Mouse (Mus musculus) layer of hippocampus, adult 11-12 months (tissue): Measurements from ENCODE around the gene Cyth1.

Experiments
- DNase-seq: peaks from one replicate; pipeline ENCODE4 v3.0.0; 2022; ENCODE audit warnings: low spot score

Cyth1 gene

DNA sequence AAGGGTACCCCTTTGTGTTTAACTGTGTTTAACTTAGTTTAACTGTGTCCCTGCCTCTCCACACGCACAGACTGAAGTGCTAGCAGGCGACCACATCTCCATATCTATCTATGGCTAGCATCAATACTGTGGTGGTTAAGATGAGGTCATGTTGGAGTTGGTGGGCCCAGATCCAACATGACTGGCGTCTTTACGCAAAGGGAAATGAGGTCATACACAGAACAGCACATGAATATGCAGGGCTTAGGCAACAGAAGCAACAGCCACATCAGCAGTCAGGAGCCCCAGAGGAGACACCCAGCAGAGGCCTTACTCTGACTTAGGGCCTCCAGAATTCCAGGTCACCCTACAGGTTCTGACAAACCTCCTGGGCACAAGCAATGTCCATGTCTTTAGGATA, 95.4 kb downstream of the Cyth1 start:
- DNase-seq: no peak

DNA sequence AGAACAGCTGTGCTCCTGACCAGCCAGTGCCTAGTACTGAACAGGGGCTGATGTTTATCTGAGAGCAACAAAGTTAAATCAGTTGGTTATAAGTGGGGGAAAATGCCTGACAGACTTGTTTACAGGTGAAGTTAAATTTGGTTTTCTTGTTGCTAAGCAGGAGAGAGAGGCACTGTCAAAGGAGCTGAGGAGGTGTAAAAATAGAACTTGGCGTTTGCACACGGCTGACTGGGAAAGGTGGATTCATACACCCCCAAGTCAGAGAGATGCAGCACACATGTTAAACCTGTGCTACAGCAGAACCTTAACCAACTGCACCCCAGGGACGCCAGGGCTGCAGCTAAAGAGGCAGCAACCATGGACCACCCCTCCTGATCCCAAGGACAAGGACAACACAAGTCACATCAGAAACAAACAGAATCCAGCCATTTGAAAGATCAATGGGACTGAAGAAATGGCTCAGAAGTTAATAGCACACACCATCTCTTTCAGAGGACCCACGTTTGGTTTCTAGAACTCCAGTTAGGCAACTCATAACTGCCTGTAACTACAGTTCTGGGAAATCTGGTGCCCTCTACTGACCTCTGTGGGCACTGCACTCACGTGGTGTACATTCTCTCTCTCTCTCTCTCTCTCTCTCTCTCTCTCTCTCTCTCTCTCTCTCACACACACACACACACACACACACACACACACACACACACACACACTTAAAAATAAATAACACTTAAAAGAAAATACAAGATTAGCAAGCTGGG, 96.8 kb downstream of the Cyth1 start:
- DNase-seq: no peak

DNA sequence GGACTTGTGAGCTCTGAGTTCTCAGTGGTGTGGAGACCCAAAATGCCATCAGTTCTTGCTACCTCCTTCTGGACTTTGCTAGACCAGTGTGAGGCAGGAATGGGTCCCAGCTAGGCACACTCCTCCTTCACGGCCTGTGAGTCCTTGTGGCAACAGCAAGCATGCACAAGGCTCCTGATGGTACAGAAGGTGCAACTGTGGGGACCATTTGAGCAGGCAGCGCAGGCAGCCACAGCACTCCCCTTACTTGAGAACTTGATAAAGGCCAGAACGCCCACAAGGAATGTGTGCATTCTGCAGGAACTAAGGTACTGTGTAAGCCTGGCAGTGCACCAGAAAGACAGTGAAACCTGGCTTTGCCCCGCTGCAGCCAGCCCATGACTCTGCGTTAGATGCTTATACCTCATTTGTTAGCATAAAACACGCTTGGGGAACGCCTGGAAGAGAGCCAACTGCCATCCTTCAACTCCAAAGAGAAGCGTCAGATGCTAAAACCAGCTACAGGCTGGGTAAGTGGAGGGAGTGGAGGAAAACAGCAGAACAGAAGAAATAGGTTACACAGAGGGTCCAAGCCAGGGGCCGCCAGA, 98.2 kb downstream of the Cyth1 start:
- peak; percentile 69 for DNase-seq

DNA sequence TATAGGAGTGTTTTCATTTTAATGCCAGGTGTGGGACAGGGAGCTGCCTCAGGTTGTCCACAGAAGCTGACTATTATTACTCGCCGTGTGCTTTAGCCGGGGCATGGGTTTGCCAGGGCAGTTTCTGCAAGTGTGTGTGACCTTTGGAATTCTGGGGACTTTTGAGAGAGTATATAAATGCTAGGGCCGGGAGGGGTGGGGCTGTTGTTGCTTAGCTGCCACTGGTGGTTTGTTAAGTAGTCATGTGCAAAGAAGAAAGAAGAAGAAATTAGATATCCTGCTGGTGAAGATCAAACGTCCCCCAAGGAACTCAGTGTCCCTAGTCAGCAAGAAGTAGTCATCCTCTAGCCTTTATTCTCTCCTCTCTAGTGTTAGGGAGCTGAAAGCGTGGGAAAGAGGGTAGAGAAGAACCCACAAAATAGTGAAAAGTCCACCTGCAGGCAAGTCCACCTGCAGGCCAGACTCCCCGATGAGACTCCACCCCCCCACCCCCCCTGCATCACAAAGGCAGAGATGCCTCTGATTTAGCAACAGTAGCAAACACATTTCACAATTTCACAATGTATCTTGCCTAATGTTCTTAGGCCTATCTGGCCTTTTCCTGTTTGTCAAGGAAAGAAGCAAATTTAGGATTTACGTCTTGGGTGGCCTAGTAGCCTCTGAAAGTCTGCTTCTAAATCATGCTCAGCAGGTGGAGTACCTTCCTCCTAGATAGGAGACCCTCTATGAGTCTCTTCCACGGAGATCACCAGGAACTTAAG, 100.3 kb downstream of the Cyth1 start:
- no peak for DNase-seq

DNA sequence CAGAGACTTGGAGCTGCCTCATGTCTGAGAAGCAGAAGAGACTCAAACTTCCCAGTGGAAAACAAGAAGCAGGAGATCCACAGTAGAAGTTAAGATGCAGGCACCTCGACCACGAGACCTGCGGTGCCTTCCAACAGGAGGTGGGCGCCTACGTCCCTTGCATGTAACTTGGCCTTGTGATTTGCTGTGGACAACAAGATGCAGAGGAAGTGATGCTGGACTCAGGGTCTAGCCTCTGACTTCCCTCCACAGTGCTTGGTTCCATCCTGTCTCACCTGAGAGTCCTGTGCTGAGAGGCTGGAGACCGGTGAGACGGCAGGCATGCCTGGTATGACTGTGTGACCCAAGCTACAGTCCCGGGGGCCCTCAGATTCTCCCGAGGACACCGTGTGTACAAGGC, 101.9 kb downstream of the Cyth1 start:
- no peak for DNase-seq

DNA sequence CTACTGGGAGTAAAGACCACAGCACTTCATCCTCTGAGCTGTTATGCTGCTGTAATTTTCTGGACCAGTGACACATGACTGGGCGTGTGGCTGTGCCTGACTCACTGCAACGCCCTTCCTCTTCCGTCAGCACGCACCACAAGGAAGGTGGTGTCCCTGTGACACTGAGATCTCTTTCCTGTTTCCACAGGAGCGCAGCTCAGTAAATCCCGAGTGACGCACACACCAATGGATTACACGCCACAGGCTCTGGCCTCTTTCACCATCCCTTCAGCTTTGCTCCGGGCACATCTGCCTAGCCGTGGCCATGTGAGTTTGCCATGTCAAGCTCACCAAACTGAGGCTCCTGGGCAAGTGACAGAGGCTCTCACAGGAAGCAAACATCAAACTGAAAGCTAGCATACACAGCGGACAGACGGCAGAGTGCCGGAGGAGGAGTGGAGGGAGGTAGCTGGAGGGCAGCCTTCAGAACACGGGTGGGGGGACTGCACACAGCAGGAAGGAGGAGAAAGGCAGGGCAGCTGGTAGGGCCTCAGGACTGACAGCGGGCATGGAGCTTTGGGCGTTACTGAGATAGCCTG, 102.5 kb downstream of the Cyth1 start:
- no peak for DNase-seq

DNA sequence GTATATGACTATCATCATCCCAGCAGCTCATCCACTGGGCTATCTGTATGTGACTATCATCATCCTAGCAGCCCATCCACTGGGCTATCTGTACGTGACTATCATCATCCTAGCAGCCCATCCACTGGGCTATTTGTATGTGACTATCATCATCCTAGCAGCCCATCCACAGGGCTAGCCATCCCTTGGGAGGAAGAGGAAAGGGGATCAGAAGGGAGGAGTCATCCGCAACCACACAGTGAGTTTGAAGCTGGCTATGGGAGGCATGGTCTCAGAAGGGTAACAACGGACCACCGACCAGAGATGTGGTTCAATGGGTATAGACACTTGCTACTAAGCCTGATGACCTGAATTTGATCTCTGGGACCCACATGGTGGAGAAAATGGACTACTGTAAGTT, 103.3 kb downstream of the Cyth1 start:
- no peak for DNase-seq

DNA sequence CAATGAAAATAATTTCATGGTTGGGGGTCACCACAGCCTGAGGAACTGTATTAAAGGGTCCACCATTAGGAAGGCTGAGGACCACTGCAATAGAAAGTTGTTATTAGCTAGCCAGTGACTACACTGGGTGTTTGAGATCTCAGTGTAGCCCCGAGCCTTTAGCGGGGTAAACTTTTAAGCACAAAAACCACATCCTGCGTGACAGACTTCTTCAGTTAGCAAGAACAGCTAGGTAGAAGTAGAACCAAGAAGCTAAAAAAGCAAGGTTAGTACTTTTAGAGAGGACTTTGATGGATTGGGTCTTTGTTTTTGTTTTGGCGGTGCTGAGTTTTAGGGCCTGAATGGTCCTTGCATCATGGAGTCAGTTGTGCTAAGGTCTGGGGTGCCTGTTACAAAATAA, 104.7 kb downstream of the Cyth1 start:
- no peak for DNase-seq

DNA sequence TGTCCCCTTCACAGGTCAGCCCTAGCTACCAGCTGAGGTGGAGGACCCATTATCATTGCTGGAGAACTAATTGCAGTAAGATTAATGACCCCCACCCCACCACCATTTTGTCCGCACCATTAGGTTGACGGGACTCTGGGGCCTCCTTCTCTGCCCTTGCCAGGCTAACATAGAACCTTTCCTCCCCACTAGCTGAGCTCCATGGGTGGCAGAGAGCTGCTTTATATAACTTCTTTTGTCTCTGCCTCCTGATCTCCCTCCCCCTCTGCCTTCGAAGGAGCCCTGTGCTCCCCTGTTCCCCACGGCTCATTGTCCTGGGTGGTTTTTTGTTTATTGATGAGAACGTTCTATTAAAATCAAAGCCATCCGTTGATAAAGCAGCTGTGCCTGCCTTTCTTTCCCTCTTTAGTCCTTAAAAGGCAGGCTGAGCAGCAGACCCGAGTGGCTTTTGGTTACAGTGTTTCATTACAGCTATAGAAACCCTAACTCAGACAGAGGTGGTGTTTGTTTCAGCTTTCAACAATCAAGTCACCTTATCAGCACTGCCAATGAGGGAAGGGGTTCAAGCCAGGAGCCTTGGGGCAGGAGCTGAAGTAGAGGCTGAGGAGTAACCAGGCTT, 105.7 kb downstream of the Cyth1 start:
- DNase-seq: no peak

DNA sequence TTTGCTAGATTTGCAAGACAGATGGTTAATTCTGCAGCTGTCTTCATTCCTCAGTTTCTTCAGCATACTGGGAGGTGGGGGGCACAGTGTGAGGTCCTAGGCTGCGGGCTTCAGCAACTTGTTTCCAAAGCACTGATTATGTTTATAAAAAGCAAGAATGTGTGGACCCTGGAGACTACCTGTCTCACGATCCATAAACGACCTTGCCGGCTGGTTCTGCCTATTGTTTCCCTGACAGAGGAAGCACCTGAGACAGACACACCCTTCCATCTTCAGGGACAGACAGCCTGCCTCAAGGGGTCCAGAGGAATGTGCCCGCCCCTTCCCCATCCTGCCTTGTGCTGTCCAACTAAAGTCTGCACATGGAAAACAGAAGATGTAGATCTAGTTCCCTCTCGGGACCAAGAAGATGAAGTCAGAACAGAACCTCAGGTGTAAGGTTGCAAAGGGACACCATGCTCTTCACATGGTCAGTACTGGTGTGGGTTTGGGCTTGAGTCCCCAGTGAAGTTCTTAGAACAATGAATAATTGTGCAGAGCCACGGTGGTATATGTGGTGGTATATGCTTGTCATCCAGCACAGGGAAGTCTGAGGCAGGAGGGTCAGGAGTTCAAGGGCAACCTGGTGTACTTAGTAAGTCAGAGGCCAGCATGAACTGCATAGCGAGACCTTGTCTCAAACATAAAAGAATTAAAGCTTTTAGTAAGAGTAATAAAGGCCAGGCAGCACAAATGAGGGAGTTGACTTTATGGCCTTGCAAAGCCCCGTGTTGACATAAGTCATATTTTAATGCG, 107.4 kb downstream of the Cyth1 start:
- no peak for DNase-seq

DNA sequence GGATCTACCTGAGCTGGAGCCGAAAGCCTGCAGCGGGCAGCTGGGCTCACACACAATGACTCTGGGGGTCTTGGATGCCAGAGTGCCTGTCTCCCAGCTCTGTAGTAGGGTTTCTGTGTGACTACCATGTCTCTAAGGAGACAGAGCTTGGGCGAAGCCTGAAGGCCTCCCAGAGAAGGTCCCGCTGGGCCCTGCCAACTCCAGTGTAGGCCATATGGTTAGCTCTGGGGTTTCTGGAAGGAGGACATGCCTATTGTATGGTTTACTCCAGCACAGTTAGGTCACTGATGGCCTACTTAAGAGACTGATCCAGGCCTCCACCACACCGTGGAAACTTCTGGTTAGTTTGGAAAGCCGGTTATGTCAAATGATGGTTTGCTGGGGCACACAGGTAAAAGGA, 110.0 kb downstream of the Cyth1 start:
- no peak for DNase-seq

DNA sequence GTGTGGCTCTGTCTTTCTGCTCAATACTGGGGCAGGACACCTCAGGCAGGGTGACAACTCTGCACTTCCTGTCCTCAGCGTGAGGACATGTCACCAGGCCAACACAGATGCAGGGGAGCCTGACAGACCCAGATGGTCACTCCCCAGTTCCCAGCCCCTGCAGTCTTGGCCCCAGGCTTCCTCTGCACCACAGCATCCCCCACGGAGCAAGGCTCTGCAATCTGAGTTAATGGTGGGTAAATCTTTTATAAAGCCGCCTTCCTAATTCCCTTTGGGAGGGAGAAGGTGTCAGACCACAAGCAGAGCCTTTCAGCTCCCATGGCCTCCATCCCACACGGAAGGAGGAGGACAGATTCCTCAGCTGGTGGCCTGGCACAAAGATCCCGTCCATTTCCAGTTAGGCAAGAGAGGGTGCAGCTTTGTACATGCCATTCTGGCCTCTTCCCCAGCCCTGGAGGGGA, 112.2 kb downstream of the Cyth1 start:
- no peak for DNase-seq

DNA sequence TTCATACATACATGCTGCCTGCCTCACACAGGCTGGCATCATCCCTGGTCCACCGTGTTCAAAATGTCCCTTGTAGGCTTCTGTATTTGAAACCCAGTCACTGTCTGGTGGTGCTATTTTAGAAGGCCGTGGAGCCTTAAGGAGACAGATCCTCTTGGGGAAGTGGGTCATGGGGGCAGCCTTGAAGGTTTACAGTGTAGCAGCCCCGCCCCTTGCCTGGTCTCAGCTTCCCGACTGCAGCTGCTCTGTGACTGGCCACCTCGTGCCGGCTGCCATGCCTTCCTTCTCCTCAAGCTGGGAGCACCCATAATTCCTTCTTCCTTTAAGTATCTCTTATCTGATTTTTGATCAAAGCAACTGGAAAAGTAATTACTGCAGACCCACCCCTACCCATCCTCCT, 113.1 kb downstream of the Cyth1 start:
- DNase-seq: no peak

DNA sequence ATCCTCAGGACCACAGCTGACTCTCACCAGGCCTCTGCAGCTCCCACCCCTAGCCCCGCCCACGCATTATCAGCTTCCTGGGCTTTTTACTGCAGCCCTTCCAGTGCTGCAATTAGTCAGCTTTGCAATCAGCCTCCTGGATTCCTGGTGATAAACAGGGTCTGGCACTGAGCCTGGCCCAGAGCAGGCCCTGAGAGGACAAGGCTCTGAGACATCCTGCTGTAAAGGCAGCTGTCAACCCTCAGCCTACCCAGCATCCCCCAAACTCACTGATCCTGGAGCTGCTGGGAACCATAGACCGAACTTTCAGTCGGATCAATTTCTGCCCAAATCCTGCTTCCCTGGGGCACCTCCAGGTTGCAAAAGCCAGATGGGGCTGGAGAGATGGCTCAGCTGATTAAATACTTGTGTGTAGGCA, 114.6 kb downstream of the Cyth1 start:
- peak; percentile 13 for DNase-seq

DNA sequence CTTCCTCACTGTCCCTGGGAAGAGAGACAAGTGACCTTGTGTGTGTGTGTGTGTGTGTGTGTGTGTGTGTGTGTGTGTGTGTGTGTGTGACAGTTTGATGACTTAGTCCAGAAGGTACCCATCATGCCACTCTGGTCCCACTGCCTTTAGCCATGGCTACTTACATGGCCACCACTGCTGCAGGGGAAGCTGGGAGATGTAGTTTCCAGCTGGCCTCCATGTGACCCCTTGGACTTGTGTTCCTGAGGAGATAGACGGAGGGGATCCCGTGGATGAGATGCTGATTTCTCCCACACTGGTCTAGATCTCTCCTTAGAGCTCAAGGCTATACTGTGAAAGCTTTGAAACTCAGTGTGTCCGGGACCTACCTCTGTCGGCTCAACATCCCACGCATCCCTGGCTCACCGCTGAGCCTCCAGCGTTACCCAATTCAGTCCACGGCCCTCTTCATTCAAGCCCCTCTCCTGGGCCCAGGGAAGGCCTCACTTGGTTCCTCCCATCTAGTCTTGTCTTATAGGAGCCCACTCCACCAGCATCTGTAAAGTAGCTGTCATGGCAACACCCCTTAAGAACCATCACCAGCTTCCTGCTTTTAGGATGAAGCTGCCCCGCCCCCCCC, 115.2 kb downstream of the Cyth1 start:
- no peak for DNase-seq

DNA sequence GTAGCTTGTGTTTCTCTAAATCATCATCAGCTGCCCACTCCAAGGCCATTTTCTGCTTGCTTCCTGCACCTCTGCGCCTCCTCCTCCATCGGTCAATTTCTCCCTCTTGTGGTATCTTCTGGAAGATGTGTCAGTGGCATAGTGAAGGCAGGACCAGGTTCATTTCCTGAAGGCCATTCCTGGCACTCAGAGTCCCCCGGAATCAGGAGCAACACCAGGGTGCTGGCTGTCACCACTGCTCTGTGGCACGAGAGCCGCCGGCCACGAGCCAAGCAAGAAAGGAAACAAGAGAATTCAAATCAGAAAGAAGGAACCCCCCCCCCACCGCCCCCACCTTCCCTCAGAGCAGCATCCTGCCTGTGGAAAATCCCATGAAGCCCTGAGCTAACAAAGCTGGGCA, 116.3 kb downstream of the Cyth1 start:
- DNase-seq: no peak

DNA sequence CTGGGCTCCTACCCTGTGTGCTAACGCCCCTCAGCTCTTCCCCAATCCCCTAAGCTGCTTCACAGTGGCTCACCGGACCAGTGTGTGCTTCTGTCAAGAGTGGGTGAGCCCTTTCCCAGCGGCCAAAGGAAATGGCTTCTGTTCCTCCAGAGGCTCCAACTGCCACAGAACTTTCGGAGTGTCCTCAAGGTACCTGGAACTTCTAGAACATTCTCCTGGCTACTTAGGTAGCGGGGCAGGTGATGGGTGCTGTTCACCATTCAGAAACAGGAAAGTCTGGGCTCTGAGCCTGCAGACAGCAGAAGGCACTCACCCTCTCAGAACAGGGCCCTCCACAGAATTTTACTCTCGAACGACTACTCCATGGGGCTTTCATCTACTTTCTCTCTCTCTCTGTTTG, 117.9 kb downstream of the Cyth1 start, which contains the start of gene Dnah17:
Dnah17 (minus strand) TSS at position 101 of the 400 bp plus-strand sequence.
- no peak for DNase-seq

DNA sequence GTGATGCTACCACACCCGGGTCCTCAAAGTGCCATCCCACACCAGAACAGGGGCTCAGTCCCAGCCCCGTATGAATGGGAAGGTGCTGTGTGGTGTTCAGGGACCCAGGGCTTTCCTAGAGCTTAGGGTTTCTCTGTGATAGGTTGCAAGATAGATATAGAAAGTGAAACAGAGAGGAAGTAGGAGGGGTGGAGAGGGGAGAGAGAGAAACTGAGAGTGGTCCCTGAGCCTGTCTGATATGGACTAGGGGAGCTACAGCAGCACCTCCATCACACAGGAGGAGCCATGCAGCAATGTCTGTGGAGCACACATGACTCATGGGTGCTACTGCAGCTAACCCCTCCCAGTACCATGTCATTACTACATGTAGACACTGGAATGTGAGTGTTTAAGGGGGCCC, 118.6 kb downstream of the Cyth1 start:
- DNase-seq: no peak

DNA sequence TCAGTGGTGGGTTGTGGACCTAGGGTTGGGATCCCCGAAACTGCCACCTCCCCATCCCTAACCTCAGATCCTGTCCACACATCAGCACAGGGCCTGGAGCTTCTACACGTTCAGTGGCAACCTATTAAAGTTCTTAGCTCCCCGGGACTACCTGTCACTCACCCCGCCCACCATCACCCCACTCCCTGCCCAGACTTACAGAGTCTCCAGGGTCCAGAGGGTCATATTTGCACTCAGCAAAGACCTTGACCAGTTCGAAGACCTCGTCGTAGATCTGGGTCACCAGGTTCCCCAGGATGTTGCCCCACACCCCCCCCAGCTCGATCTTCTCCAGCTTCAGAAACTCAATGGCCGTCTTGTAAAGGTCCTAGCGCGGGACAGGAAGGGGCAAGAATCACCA, 126.8 kb downstream of the Cyth1 start:
- no peak for DNase-seq

DNA sequence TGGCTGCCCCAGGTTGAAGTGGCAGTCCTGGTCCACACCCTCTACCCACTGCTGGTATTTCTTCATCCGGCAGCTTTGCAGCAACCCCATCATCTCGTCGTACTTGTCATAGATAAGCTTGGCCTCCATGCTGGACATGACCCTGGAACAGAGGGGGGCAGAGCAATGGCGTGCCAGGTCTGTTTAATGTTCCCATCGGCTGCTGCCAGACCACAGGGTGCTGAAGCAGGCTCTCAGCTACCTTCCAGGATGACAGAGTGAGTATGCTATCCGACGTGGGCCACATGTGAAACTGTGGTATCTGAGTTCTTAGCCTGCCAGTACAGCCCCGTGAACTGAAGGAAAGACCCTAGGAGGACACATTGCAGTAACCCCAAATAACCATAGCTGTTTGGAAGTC, 129.6 kb downstream of the Cyth1 start:
- DNase-seq: no peak

DNA sequence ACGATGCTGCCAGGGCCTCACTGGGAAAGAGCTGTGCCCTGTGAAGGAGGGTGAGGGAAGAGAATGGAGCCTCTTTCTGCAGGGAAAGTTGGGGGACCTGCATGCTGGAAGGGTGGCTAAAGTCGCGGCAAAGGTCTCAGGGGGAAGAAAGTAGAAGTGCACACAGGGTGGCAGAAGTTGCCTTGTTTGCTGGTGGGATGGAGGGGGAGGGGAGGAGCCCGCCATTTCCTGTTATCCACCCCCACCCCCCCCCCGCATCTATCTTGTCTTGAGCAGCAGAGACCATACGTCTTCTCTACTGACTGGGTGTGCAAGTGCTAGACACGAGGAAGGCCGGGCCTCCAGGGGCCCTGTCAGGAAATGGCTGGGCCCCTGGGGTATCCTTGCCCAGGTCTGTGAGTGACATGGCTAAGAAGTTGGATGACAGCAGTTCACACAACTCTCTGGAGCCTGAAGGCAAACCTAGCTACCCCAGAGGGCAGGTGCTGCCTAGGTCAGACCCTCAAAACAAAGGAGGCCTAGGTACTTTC, 133.7 kb downstream of the Cyth1 start:
- no peak for DNase-seq
